Mouse (Mus musculus): ENCODE measurements at regions not wholly inside any gene's neighbourhood (a gene's known extent, or its start where the extent isn't known, plus 50 kb on each side); places are given as distances from the start of the nearest gene placed in this dataset.

DNA sequence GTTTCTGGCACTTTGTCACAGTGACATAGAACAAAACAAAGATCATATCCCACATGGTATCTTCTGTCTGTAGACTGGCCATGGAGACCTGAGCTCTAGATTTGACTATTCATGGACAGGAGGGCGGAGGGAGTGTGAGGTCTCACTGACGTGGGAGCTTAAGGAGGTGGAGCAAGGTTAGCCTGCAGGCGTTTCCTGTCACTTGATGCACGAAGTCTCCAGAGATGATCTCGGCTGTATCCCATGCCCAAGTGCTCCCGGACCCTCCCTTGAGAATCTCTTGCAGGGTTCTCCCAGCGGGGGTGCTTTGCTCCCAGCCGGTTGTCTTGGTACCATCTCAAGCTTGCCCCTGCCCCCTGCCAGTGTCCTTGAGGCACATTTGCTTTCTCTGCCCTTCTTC, 60.6 kb upstream of the Sdk2 start:
- no peak for TF ChIP-seq TAL1 (IDR thresholded peaks at IDR 0.05; ENCODE audit: low read length)
- no peak for TF ChIP-seq GATA1 (IDR thresholded peaks at IDR 0.05; ENCODE audit: low read length)
